ENCODE assay signal across 1 mouse cellular context in the genomic region with DNA sequence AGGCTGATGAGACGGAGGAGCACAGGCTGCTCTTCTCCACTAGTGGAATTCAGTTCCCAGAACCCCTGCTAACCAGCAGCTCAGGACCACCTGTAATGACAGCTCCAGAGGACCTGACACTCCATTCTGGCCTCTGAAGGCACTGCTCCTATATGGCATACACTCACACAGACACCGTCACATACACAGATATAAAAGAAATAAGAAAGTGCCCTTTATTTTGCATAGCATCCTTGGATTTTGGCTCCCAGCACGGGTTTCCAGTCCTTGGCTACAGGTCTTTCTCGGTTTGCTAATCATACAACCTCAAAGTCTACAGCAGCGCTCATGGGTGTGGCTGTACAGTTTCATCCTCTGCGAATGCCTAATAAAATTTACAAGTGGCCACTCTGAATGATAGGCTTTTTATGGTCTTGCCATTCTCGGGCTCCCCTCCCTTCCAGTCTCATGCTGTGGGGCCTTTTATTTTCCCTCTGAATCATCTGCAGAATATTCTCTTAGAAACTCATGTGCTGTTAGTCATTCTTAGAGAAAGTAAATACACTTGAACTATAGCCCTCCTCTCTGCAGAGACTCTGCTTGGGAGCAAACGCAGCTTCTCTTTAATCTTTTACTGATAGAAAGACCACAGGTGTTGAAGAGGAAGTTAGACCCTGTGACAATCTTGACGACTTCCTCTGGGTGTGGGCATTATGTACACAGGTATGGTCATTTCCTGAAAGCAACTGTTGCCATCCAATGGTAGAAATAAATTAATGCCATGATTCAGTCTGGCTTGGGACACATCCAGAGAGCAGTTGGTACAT.
TF ChIP-seq lines count a peak whose summit lies in the region.

No protein-coding gene starts in this region.

TF ChIP-seq in MEL, 35 proteins besides CTCF, POLR2A, EP300 and RAD21 (continued from another document):
- TF ChIP-seq POLR2AphosphoS5 (IDR thresholded peaks at IDR 0.05; ENCODE audit: borderline replicate concordance, low read depth, low read length) (no peak), CHD1 (IDR thresholded peaks at IDR 0.05; ENCODE audit: low read depth, low read length) (no peak), NRF1 (IDR thresholded peaks at IDR 0.05; ENCODE audit: insufficient read depth, low read depth, low read length, poor library complexity, severe bottlenecking) (no peak), POLR2AphosphoS2 (IDR thresholded peaks at IDR 0.05; ENCODE audit: low read length) (no peak), NELFE (IDR thresholded peaks at IDR 0.05; ENCODE audit: low read depth, low read length) (no peak), MAFK (IDR thresholded peaks at IDR 0.05; ENCODE audit: borderline replicate concordance, low read depth, low read length) (no peak), KAT2A (conservative IDR thresholded peaks at IDR 0.05; ENCODE audit: low read depth, low read length) (no peak), HCFC1 (IDR thresholded peaks at IDR 0.05; ENCODE audit: low read depth, low read length) (no peak), MAZ (IDR thresholded peaks at IDR 0.05; ENCODE audit: low read depth, low read length) (no peak)
